Mouse (Mus musculus) spleen, postnatal 36 days (tissue): ENCODE measurements around the gene Tmem239.
"Not testable (repeated sequence)": the region's sequence is repeated elsewhere in the genome, so short reads cannot be mapped to it uniquely, and the experiment has no call there.

Source experiments
- DNase-seq, 2 experiments: peaks; one replicate each; pipeline ENCODE4 v3.0.0; 2022; ENCODE audit warnings: low spot score in 2 of 2, mixed read lengths in 1 of 2

The Tmem239 gene

GRCm38 (mm10) chr2:130406178-130406577, at the start of gene Tmem239:
Gene Tmem239, plus strand, starts transcription at chr2:130406478.
- no peak for DNase-seq

GRCm38 (mm10) chr2:130357551-130357950, 48.7 kb upstream of the Tmem239 start:
- no peak for DNase-seq

- DNase-seq: no peak
These were observed 47.4 kb upstream of the Tmem239 start for GRCm38 (mm10) chr2:130358852-130359251.

GRCm38 (mm10) chr2:130362511-130363026, 43.7 kb upstream of the Tmem239 start:
- no peak for DNase-seq

- no peak for DNase-seq
These were observed 40.8 kb upstream of the Tmem239 start for GRCm38 (mm10) chr2:130365211-130366094.

GRCm38 (mm10) chr2:130367386-130367785, 38.9 kb upstream of the Tmem239 start:
- DNase-seq: no peak

GRCm38 (mm10) chr2:130373026-130373425, 33.3 kb upstream of the Tmem239 start:
- not testable (repeated sequence) for DNase-seq

- no peak for DNase-seq
These were observed 31.3 kb upstream of the Tmem239 start for GRCm38 (mm10) chr2:130374951-130375350.

DNA sequence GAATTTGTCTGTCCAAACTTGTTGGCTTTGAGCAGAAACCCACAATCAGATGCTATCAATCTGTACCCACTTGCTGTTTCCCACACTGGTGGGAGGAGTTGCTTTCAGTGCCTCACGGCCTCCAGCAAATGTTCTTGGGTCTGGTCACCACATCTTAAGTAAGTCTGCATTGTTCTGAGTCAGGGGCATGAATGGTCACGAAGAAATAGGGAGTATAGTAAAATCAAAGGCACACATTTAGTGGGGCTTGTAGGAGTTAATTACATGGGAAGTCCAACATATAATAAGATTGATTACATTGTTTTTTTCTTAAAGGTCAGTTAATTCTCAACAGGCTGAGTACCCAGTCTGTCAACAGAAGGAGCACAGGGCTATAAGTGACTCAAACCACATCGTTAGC, 23.1 kb upstream of the Tmem239 start:
- no peak for DNase-seq

DNA sequence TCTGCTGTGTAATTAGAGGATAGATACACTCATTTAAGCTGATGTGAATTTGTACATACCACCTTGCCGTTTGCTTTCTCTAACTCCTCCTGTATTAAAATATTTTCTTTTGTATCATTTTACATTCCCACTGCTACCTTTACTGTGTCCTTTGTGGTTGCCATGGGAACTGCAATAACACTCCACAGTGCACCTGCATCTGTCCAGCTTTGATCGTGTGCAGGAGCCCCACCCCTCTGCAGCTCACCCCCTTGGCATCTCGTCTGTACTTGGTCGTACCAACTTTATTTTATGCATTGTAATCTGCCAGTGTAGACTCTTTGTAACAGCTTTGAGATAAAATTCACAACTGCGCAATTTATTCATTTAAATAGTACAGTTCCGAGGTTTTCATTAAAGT, 22.4 kb upstream of the Tmem239 start:
- DNase-seq: no peak

GRCm38 (mm10) chr2:130386212-130386611, 20.1 kb upstream of the Tmem239 start:
- DNase-seq: no peak

- no peak for DNase-seq
These were observed 17.5 kb upstream of the Tmem239 start for GRCm38 (mm10) chr2:130388796-130389195.

- DNase-seq: no peak
These were observed 15.2 kb upstream of the Tmem239 start for GRCm38 (mm10) chr2:130390993-130391625.

GRCm38 (mm10) chr2:130392836-130393235, 13.4 kb upstream of the Tmem239 start:
- DNase-seq: no peak

- no peak for DNase-seq
These were observed 10.6 kb upstream of the Tmem239 start for GRCm38 (mm10) chr2:130395696-130396095.

DNA sequence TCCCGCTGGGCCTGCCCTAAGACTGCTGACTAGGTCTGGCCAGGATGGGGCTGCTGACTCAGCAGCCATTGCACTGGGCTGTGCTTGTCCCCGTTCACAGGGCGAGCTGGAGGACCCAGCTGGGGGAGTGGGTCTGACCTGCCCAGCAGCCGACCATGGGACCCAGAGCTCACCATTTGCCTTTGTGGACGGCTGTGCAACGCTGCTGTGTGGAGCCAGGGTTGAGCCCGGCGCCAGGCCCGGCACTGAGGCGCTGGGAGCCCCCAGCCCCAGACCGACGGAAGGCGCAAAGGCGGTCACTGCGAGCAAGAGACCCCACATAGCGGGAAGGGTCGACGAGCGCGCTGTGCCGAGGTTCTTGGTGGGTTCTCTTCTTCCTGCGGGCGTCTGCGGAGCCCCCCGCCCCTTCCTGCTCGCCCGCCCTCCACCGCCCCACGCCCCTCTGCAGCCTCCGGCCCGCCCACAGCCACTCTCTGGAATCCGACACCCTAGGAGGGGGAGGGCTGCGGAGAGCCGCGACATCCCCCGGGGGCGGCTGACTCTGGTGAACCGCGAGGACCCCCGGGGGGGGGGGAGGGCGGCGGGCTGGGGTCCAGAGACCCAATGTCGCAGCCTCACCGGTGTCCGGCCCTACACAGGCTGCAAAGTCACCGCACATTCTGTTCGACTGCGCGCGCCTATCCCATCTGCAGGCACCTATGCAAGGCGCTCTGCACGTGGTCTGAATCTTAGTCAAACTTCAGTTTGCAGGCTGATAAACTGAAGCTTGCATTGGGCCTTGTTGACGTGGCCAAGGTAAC, 8.9 kb upstream of the Tmem239 start, which contains the start of gene Cpxm1:
Gene Cpxm1, minus strand, starts transcription at position 389 of the 800 bp plus-strand sequence.
- DNase-seq: no peak

- DNase-seq: no peak
These were observed 8.2 kb upstream of the Tmem239 start for GRCm38 (mm10) chr2:130398091-130398490.

DNA sequence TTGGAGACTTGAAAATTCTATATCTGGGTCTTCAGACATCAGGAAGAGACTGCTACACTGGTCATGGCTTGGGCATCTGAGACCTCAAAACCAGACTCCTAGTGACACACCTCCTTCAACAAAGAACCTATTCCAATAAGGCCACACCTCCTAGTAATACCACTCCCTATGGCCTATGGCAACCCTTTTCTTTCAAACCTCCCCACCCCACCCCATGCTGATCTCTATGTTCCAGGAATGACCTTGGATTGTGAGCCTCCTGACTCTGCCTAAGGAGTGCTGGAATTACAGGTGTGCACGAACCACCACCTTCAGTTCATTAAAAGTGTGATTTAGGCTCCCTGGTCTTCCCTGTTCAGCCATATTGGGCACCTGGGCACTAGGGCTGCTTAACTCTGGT, 6.2 kb upstream of the Tmem239 start:
- DNase-seq: no peak

DNA sequence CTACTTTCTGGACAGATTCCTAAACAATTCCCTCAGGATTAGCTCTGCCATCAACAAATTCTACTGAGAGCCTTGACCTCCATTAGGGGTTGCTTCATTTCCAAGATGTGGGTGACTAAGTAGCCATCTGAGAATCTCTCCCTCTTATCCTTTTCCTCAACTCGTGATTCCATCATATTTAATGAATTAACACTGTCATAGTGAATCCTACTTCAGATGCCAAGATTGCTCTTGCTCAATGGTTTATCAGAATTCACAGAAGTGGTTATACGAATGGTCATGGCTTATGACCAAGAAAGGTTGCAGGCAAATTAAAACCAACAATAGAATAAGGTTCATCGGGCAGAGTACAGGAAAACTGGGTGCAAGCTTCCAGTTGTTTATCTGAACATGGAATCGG, 4.4 kb upstream of the Tmem239 start:
- no peak for DNase-seq

GRCm38 (mm10) chr2:130404939-130405338, 1.3 kb upstream of the Tmem239 start, which contains the start of the genes Gm28372 and 1700020A23Rik:
Gene Gm28372, plus strand, starts transcription at chr2:130405239.
Gene 1700020A23Rik, plus strand, starts transcription at chr2:130405259.
- no peak for DNase-seq

GRCm38 (mm10) chr2:130408194-130408593, 1.9 kb downstream of the Tmem239 start:
- DNase-seq: no peak
